Mouse (Mus musculus) adipocyte (in vitro differentiated cells): ENCODE measurements around the gene Vwa8.

Experiments
- DNase-seq: peaks from one replicate; pipeline ENCODE4 v3.0.0-alpha.2; 2016; ENCODE audit warnings: low spot score

Vwa8 gene

DNA sequence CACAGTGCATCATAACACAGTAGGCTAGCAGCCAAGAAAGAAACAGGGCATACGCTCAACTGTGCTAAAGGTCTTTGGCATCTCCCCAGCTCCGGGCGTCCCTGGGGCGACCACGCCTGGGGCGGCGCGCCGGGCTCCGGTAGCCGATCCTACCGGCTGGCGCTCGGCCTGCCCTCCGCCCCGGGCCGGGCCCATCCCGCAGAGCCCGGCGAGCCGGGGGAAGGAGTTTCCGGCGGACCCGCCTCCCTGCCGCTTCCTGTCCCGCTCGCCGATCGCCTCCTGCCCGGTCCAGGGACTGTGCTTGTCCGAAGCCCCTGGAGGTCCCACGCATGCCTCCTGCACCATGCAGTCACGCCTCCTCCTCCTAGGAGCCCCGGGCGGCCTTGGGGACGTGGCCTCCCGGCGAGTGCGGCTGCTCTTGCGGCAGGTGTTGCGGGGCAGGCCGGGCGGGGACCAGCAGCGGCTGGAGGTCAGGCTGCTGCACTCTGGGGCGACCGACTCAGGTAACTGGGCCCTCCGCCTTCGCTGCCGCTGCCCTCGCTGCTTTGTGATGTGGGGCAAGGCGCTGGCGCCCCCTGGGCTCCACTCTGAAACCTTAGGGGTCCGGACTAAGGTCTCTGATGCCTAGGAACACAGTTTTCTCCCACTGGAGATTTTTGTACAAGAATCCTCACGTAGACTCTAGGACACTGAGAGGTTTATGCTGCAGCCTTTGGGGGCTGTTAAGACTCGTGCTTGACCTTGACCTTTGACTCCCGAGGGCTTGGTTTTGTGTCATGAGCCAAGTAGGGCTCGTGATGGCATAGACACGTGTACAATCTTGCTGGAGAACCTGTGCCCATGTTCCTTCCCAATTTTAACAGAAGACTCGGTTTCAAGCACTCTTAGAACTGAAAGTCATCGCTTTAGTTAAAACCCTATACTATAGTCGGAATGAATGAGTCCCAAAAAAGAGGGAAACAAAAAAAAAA lies at the start of gene Vwa8:
Vwa8 (plus strand) TSS at position 112 of the 971 bp plus-strand sequence.
- peak; percentile 84 for DNase-seq

- DNase-seq: no peak
These were observed 46.5 kb upstream of the Vwa8 start for GRCm38 (mm10) chr14:78802378-78802777.

DNA sequence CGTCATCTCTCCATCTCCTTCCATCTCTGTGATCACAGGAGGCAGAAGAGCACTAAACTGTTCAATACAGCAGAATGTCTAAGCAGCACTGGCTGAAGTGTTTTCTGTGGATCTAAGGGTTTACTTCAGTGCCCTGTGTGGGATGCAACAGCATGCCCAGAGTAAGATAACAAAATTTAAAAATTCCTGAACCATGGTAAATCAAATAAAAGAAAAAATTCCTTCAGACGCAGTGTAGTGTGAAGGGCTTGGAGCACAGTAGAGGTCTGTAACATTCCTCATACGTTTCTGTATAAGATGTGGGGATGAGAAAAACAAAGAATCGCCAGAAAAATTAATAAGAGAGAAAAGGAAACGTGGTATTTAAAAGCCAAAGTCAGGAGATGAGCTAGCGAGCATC lies 44.9 kb upstream of the Vwa8 start:
- DNase-seq: no peak

- no peak for DNase-seq
These were observed 36.0 kb upstream of the Vwa8 start for GRCm38 (mm10) chr14:78812896-78813295.

- DNase-seq: no peak
These were observed 32.4 kb upstream of the Vwa8 start for GRCm38 (mm10) chr14:78816411-78816810.

DNA sequence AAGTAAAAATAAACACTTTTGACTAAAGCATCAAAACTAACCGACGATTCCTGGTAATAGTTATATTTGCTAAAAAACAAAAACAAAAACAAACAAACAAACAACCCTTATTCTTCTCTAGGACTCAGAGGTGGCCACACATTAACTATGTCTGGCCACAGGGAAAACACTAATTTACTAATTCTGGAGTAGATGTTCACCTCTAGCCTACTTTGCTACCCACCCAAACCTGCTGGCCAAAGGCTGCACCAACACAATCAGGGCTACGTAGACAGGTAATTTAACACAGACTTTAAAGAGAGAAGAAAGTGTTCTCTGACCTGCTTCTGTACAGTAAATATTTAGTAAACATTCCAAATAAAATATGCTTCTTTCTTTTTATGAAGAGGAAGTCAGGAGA lies 31.2 kb upstream of the Vwa8 start:
- no peak for DNase-seq

DNA sequence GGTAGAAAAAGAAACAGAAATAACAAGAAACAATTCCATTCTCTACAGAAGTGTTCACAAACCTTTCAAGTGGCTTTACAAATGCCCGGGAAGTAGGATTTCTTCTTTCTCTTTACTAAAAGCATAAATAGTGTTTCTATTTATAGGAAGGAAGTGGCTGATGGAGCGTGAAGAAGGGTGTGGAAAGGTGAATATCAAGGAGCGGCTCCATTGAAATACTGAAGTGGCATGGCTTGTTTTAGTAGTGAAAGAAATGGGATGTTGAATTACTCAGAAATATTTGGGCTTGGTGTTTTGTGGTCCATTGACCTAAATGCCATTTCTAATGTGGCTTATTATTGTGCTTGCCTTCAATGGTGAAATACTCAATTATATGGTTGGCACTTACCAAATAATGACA lies 30.4 kb upstream of the Vwa8 start:
- no peak for DNase-seq

DNA sequence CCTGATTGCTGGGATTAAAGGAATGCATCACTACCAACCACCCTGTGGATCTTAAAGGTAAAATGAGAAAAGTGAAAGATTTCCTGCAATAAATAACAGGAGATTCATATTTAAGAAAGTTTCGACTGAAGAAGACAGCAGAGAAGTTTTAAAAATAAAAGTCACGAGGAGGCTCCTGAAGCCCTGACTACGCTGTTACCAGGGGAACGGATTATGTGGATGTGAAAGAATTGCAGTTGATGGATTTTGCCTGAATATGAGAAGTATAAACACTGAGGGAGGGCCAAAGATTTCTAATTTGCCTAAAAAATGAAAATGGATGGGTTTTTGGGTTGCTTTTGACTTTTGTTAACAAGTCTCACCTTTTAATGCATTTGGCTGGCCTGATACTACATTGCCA lies 24.8 kb upstream of the Vwa8 start:
- DNase-seq: no peak

DNA sequence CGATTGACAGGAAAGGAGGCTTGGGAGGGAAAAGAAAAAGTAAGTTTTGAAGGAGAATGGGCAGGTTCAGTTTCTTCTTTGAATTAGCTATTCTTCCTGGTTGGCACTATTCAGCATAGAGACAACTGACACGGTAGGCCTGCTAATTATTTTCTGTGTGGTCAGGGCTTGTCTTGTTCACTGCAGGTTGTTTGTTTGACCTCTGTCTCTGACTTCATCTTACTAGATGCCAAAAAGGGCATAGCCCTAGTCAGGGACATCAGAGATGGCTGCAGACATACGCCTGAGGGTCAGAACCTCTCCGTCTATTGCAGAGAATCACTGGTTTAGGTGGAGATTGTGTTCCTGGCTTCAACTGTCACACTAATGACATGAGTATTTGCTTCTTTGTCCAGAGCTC lies 24.3 kb upstream of the Vwa8 start:
- no peak for DNase-seq

- no peak for DNase-seq
These were observed 17.7 kb upstream of the Vwa8 start for GRCm38 (mm10) chr14:78831158-78831557.

GRCm38 (mm10) chr14:78847948-78848347 lies 904 bp upstream of the Vwa8 start:
- DNase-seq: no peak

GRCm38 (mm10) chr14:78848477-78848876 lies 375 bp upstream of the Vwa8 start:
- no peak for DNase-seq

DNA sequence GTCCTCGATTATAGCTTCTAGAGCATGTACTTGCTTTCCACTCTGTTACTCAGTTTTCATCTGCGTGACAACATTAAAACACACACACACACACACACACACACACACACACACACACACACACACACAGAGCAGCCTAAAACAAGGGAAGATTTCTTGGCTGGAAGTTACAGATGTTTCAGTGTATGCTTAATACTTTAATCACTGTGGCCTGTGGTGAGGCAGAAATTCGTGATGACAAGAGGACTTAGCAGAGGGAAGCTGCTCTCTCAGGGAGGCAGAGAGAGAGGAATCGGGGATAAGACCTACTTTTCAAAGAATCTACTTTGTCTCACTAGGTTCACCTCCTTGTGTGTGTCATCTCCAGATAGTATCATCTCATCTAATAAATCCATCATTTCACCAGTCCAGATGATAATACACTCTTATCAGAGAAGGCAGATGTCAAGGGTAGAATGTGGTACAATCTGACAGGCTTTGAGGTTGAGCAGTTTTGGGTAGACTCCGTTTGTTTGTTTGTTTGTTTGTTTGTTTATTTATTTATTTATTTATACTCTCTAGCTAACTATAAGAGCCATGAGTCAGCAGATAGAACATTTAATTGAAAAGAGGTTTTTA lies 1.2 kb downstream of the Vwa8 start:
- DNase-seq: peak; percentile 26

- no peak for DNase-seq
These were observed 1.8 kb downstream of the Vwa8 start for GRCm38 (mm10) chr14:78850666-78851065.

- DNase-seq: no peak
These were observed 2.5 kb downstream of the Vwa8 start for GRCm38 (mm10) chr14:78851366-78851765.

DNA sequence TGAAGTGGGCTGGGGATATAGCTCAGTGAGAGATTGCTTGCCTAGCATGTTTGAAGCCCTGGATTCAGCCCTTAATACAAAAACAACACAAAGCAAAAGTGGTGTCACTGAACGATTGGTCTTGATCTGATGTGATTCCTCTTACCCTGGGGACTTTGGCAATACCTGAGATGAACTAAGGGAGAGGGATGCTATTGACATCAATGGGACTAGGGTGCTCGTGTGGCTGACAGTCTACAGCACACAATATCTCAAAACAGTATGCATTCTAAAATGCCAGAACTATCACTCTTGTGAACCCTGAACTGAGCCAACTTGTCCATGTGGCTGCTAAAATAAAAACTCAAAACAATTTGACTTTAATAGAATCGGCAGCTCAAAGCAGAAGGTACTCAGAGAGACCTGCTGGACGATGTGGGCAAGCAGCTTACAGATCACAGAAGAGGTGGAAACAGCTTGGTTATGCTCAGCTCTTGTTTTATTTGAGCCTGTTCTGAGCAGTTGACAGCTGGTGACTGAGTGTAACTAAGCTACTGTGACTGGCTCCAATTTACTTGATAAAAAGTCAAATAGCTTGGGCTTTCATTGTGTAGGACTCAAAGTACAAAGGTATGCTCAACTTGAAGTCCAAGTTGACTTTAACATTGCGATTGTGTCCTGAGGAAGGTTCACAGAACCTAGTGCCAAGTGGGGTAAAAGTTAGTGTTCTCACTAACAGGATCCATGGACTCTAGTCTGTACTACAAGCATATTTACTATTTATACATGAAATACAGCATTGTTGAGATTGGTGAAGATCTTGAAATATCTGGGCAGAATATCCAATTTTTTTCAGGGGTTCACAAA lies 3.8 kb downstream of the Vwa8 start:
- no peak for DNase-seq

- no peak for DNase-seq
These were observed 12.3 kb downstream of the Vwa8 start for GRCm38 (mm10) chr14:78861156-78861555.

DNA sequence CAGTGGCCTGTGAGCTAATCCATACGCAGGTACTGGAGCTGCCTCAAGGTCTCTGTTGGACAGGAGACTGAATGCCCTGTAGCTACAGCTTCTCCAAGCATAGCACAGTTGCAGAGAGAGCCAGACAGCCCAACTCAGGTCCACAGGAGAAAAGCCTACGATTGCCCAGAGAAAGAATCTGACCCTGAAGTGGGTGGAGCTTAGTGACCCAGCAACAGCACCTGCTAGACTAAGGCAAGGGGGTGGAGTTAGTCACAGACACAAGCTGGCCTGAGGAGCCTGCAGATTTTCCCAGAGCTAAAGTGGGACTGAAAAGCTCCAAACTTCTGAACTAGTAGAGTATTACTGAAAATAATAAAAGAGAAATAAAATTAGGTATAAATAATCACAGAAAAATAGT lies 21.2 kb downstream of the Vwa8 start:
- no peak for DNase-seq

- no peak for DNase-seq
These were observed 28.3 kb downstream of the Vwa8 start for GRCm38 (mm10) chr14:78877176-78877575.

GRCm38 (mm10) chr14:78878402-78879045 lies 29.7 kb downstream of the Vwa8 start:
- DNase-seq: no peak

DNA sequence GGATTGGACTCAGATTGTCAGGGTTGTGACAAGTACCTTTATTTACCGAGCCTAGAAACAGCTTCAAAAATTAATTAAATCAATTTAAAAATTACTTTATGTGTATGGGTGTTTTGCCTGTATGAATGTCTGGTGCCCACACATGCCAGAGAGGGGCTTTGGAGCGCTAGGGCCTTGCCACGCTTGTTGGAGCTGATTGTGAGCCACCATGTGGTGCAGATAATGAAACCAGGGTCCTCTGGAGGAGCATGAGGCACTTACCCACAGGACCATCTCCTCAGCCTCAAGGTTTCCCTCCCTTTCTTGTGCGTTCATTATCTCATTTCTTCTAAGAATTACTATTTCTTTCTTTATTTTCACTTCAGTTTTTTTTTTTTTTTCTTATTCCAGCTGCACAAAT lies 32.0 kb downstream of the Vwa8 start:
- DNase-seq: no peak

DNA sequence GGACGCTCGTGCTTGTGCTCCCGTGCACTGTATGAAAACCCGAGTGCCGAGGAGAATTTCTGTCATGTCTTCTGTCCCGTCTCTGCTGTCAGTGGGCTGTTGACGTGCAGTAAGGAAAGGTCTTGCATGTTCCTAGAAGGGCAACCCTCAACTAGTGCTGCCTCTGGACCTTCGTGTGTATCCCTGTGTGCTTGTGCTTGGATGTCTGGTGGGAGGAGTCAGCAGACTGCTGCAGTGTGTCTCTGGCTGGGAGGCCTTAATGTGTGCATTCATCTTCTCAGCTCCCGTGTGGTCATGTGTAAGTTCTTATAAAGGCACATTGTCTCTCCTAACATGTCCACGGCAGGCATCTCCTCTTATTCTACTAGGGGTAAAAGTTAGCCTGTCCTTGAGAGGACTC lies 32.7 kb downstream of the Vwa8 start:
- no peak for DNase-seq
